Mouse (Mus musculus): Measurements from ENCODE around the gene Wfdc11. TPM values are rescaled to one million over a fixed set of nuclear protein-coding genes. Genes with fewer than 3 reads are reported as not detected.

The Wfdc11 gene
- polyA plus RNA-seq, 2 experiments, result not detected

Other genes with a start within 250 kb of the Wfdc11 start
Only the 30 nearest of the 32 such genes appear.
- 48.4 and 68.8 TPM in 2 replicates for gene Sys1, start 217.1 kb downstream of the Wfdc11 start, polyA plus RNA-seq (2012; rRNA removed)
- gene Sys1, start 217.1 kb downstream of the Wfdc11 start, polyA plus RNA-seq (2014; fragmentation: Nextera tagmentation; extraction: Ambion mirVana), result 73.1 TPM in 2 replicates
- gene Gm20458, start 213.1 kb downstream of the Wfdc11 start, polyA plus RNA-seq (2012; rRNA removed), result 9.0 and 10.4 TPM in 2 replicates
- gene Gm20458, start 213.1 kb downstream of the Wfdc11 start, polyA plus RNA-seq (2014; fragmentation: Nextera tagmentation; extraction: Ambion mirVana), result 12.2 and 14.3 TPM in 2 replicates
- not detected in 2 replicates for gene Trp53tg5, start 200.4 kb downstream of the Wfdc11 start, polyA plus RNA-seq (2012; rRNA removed)
- 0.22 TPM in 1 of 2 replicates, not detected in the other for gene Trp53tg5, start 200.4 kb downstream of the Wfdc11 start, polyA plus RNA-seq (2014; fragmentation: Nextera tagmentation; extraction: Ambion mirVana)
- gene Dbndd2, start 188.0 kb downstream of the Wfdc11 start, polyA plus RNA-seq (2012; rRNA removed), result 7.7 and 8.3 TPM in 2 replicates
- 2.9 and 4.4 TPM in 2 replicates for gene Dbndd2, start 188.0 kb downstream of the Wfdc11 start, polyA plus RNA-seq (2014; fragmentation: Nextera tagmentation; extraction: Ambion mirVana)
- 99.5 and 142 TPM in 2 replicates for gene Pigt, start 176.6 kb downstream of the Wfdc11 start, polyA plus RNA-seq (2012; rRNA removed)
- 72.4 and 81.4 TPM in 2 replicates for gene Pigt, start 176.6 kb downstream of the Wfdc11 start, polyA plus RNA-seq (2014; fragmentation: Nextera tagmentation; extraction: Ambion mirVana)
- gene Wfdc2, start 111.7 kb downstream of the Wfdc11 start, polyA plus RNA-seq (2012; rRNA removed), result 30.4 and 31.0 TPM in 2 replicates
- 27.3 and 44.0 TPM in 2 replicates for gene Wfdc2, start 111.7 kb downstream of the Wfdc11 start, polyA plus RNA-seq (2014; fragmentation: Nextera tagmentation; extraction: Ambion mirVana)
- not detected in 2 replicates for gene Spint3, start 100.6 kb downstream of the Wfdc11 start, polyA plus RNA-seq (2012; rRNA removed)
- not detected in 2 replicates for gene Spint3, start 100.6 kb downstream of the Wfdc11 start, polyA plus RNA-seq (2014; fragmentation: Nextera tagmentation; extraction: Ambion mirVana)
- gene Wfdc6a, start 88.6 kb downstream of the Wfdc11 start, polyA plus RNA-seq (2012; rRNA removed), result 0.37 and 0.55 TPM in 2 replicates
- gene Wfdc6a, start 88.6 kb downstream of the Wfdc11 start, polyA plus RNA-seq (2014; fragmentation: Nextera tagmentation; extraction: Ambion mirVana), result 0.25 and 0.53 TPM in 2 replicates
- gene Eppin, start 80.5 kb downstream of the Wfdc11 start, polyA plus RNA-seq (2012; rRNA removed), result not detected in 2 replicates
- gene Eppin, start 80.5 kb downstream of the Wfdc11 start, polyA plus RNA-seq (2014; fragmentation: Nextera tagmentation; extraction: Ambion mirVana), result not detected in 2 replicates
- not detected in 2 replicates for gene Wfdc6b, start 60.6 kb downstream of the Wfdc11 start, polyA plus RNA-seq (2012; rRNA removed)
- not detected in 2 replicates for gene Wfdc6b, start 60.6 kb downstream of the Wfdc11 start, polyA plus RNA-seq (2014; fragmentation: Nextera tagmentation; extraction: Ambion mirVana)
- gene Wfdc8, start 60.5 kb downstream of the Wfdc11 start, polyA plus RNA-seq (2012; rRNA removed), result not detected in 2 replicates
- gene Wfdc8, start 60.5 kb downstream of the Wfdc11 start, polyA plus RNA-seq (2014; fragmentation: Nextera tagmentation; extraction: Ambion mirVana), result not detected in 2 replicates
- not detected in 2 replicates for gene Wfdc16, start 35.3 kb downstream of the Wfdc11 start, polyA plus RNA-seq (2012; rRNA removed)
- gene Wfdc16, start 35.3 kb downstream of the Wfdc11 start, polyA plus RNA-seq (2014; fragmentation: Nextera tagmentation; extraction: Ambion mirVana), result not detected in 2 replicates
- gene Wfdc10, start 18.0 kb downstream of the Wfdc11 start, polyA plus RNA-seq (2012; rRNA removed), result 0.31 and 0.37 TPM in 2 replicates
- gene Wfdc10, start 18.0 kb downstream of the Wfdc11 start, polyA plus RNA-seq (2014; fragmentation: Nextera tagmentation; extraction: Ambion mirVana), result 0.68 TPM in 1 of 2 replicates, not detected in the other
- not detected in 2 replicates for gene Wfdc9, start 17.5 kb downstream of the Wfdc11 start, polyA plus RNA-seq (2012; rRNA removed)
- not detected in 2 replicates for gene Wfdc9, start 17.5 kb downstream of the Wfdc11 start, polyA plus RNA-seq (2014; fragmentation: Nextera tagmentation; extraction: Ambion mirVana)
- gene Wfdc13, start 11.0 kb upstream of the Wfdc11 start, polyA plus RNA-seq (2012; rRNA removed), result 0.06 and 0.08 TPM in 2 replicates
- 0.18 TPM in 1 of 2 replicates, not detected in the other for gene Wfdc13, start 11.0 kb upstream of the Wfdc11 start, polyA plus RNA-seq (2014; fragmentation: Nextera tagmentation; extraction: Ambion mirVana)
- gene Spint4, start 24.4 kb upstream of the Wfdc11 start, polyA plus RNA-seq (2012; rRNA removed), result not detected in 2 replicates
- gene Spint4, start 24.4 kb upstream of the Wfdc11 start, polyA plus RNA-seq (2014; fragmentation: Nextera tagmentation; extraction: Ambion mirVana), result not detected in 2 replicates
- not detected in 2 replicates for gene Spint5, start 41.2 kb upstream of the Wfdc11 start, polyA plus RNA-seq (2012; rRNA removed)
- not detected in 2 replicates for gene Spint5, start 41.2 kb upstream of the Wfdc11 start, polyA plus RNA-seq (2014; fragmentation: Nextera tagmentation; extraction: Ambion mirVana)
- gene Wfdc3, start 71.8 kb upstream of the Wfdc11 start, polyA plus RNA-seq (2012; rRNA removed), result 0.67 and 0.79 TPM in 2 replicates
- gene Wfdc3, start 71.8 kb upstream of the Wfdc11 start, polyA plus RNA-seq (2014; fragmentation: Nextera tagmentation; extraction: Ambion mirVana), result 0.37 and 0.50 TPM in 2 replicates
- gene Dnttip1, start 71.9 kb upstream of the Wfdc11 start, polyA plus RNA-seq (2012; rRNA removed), result 46.0 and 58.6 TPM in 2 replicates
- gene Dnttip1, start 71.9 kb upstream of the Wfdc11 start, polyA plus RNA-seq (2014; fragmentation: Nextera tagmentation; extraction: Ambion mirVana), result 70.1 and 70.6 TPM in 2 replicates
- gene Ube2c, start 95.8 kb upstream of the Wfdc11 start, polyA plus RNA-seq (2012; rRNA removed), result 293 and 329 TPM in 2 replicates
- gene Ube2c, start 95.8 kb upstream of the Wfdc11 start, polyA plus RNA-seq (2014; fragmentation: Nextera tagmentation; extraction: Ambion mirVana), result 279 and 305 TPM in 2 replicates
- 178 and 322 TPM in 2 replicates for gene Tnnc2, start 105.9 kb upstream of the Wfdc11 start, polyA plus RNA-seq (2012; rRNA removed)
- 273 and 401 TPM in 2 replicates for gene Tnnc2, start 105.9 kb upstream of the Wfdc11 start, polyA plus RNA-seq (2014; fragmentation: Nextera tagmentation; extraction: Ambion mirVana)
- 26.0 and 35.0 TPM in 2 replicates for gene Snx21, start 111.7 kb upstream of the Wfdc11 start, polyA plus RNA-seq (2012; rRNA removed)
- 29.2 and 34.0 TPM in 2 replicates for gene Snx21, start 111.7 kb upstream of the Wfdc11 start, polyA plus RNA-seq (2014; fragmentation: Nextera tagmentation; extraction: Ambion mirVana)
- 31.5 and 41.2 TPM in 2 replicates for gene Acot8, start 130.8 kb upstream of the Wfdc11 start, polyA plus RNA-seq (2012; rRNA removed)
- 14.0 and 15.2 TPM in 2 replicates for gene Acot8, start 130.8 kb upstream of the Wfdc11 start, polyA plus RNA-seq (2014; fragmentation: Nextera tagmentation; extraction: Ambion mirVana)
- gene Zswim3, start 131.0 kb upstream of the Wfdc11 start, polyA plus RNA-seq (2012; rRNA removed), result 4.3 and 4.9 TPM in 2 replicates
- 6.9 and 7.0 TPM in 2 replicates for gene Zswim3, start 131.0 kb upstream of the Wfdc11 start, polyA plus RNA-seq (2014; fragmentation: Nextera tagmentation; extraction: Ambion mirVana)
- 9.1 and 11.2 TPM in 2 replicates for gene Zswim1, start 148.6 kb upstream of the Wfdc11 start, polyA plus RNA-seq (2012; rRNA removed)
- 19.5 and 19.9 TPM in 2 replicates for gene Zswim1, start 148.6 kb upstream of the Wfdc11 start, polyA plus RNA-seq (2014; fragmentation: Nextera tagmentation; extraction: Ambion mirVana)
- gene Spata25, start 154.4 kb upstream of the Wfdc11 start, polyA plus RNA-seq (2012; rRNA removed), result 0.09 and 0.13 TPM in 2 replicates
- gene Spata25, start 154.4 kb upstream of the Wfdc11 start, polyA plus RNA-seq (2014; fragmentation: Nextera tagmentation; extraction: Ambion mirVana), result not detected in 2 replicates
- gene Ctsa, start 158.8 kb upstream of the Wfdc11 start, polyA plus RNA-seq (2012; rRNA removed), result 197 and 285 TPM in 2 replicates
- 147 and 163 TPM in 2 replicates for gene Ctsa, start 158.8 kb upstream of the Wfdc11 start, polyA plus RNA-seq (2014; fragmentation: Nextera tagmentation; extraction: Ambion mirVana)
- gene Neurl2, start 159.4 kb upstream of the Wfdc11 start, polyA plus RNA-seq (2012; rRNA removed), result 7.2 and 8.5 TPM in 2 replicates
- 5.5 and 7.6 TPM in 2 replicates for gene Neurl2, start 159.4 kb upstream of the Wfdc11 start, polyA plus RNA-seq (2014; fragmentation: Nextera tagmentation; extraction: Ambion mirVana)
- 45.5 and 55.3 TPM in 2 replicates for gene Pltp, start 183.6 kb upstream of the Wfdc11 start, polyA plus RNA-seq (2012; rRNA removed)
- 51.1 and 56.2 TPM in 2 replicates for gene Pltp, start 183.6 kb upstream of the Wfdc11 start, polyA plus RNA-seq (2014; fragmentation: Nextera tagmentation; extraction: Ambion mirVana)
- gene Pcif1, start 205.2 kb upstream of the Wfdc11 start, polyA plus RNA-seq (2012; rRNA removed), result 40.5 and 48.6 TPM in 2 replicates
- 66.4 and 73.0 TPM in 2 replicates for gene Pcif1, start 205.2 kb upstream of the Wfdc11 start, polyA plus RNA-seq (2014; fragmentation: Nextera tagmentation; extraction: Ambion mirVana)

All from limb, embryonic 14.5 days (tissue).